Mouse (Mus musculus) layer of hippocampus, postnatal 10 days (tissue): ENCODE results near the gene Taf6. TPM values are rescaled to one million over a fixed set of nuclear protein-coding genes. Genes with fewer than 3 reads are reported as not detected.
"Not testable (repeated sequence)": the region's sequence is repeated elsewhere in the genome, so short reads cannot be mapped to it uniquely, and the experiment has no call there.

Experiments
- DNase-seq, 2 experiments: peaks; one replicate each; pipeline ENCODE4 v3.0.0; 2021; ENCODE audit warnings: low spot score in 2 of 2
- long read RNA-seq: library from polyadenylated mRNA; stranded (forward); transcript quantifications from one replicate; pipeline ENCODE4 v2.0.0, GENCODE M21; 2023
- total RNA-seq, 2 experiments: library from RNA; stranded (reverse); gene quantifications; 2 replicates each; pipeline ENCODE4 v1.2.3; 2021

Taf6 gene
- total RNA-seq: 10 to 100 TPM; 26.2 to 30.0 TPM
- long read RNA-seq, transcript Taf6-201 (15 exons, 2,304 nt): major isoform, 22 of 50 reads
- long read RNA-seq, transcript Taf6-208 (1 exons, 1,139 nt): minor isoform, 8 of 50 reads
- long read RNA-seq, partial matches to known transcripts: 6 of 50 reads
- long read RNA-seq, other reads (novel, unspliced or antisense): 14 of 50 reads

GRCm38 (mm10) chr5:138186950-138187638 is at the start of gene Taf6, which contains the start of gene Cnpy4:
Taf6 (minus strand) TSS chr5:138187451.
Cnpy4 (plus strand) TSS chr5:138187485.
- peak; percentile 76 to 82 for DNase-seq

GRCm38 (mm10) chr5:138234224-138234623 is 47.0 kb upstream of the Taf6 start:
- DNase-seq: no peak

GRCm38 (mm10) chr5:138233778-138234177 is 46.5 kb upstream of the Taf6 start:
- no peak for DNase-seq

DNA sequence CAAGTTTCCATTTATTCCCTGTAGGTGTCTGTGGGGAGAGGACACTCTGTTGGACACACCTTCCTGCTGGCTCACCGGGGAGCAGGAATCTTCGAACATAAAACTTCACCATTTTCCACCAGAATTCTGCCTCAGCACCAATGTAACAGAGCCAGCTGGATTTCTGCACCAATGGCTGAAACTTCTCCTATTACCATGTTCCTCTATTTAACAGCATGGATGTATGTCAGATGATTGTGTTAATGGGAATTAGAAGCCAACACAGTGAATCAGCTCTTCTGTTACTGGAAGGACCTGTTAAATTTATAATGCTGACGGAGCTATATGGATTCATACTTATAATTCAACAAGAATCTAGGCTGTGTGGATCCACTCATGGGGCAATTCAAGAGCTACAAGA is 42.3 kb upstream of the Taf6 start:
- DNase-seq: no peak

DNA sequence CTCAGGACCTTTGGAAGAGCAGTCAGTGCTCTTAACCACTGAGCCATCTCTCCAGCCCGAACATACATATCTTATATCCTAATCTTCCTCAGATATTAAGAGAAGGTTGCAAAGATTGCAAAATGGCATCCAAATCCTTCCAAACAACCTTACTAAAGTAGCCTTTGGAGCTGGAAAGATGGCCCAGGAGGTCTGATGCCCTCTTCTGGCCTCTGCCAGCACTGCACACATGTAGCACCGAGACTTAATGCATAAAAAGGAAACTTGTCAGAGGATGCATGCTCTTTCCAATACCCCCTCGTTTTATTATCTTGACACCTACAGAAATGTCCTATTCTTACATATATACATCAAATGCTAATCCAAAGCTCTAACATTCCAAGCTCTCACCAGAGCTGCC is 40.8 kb upstream of the Taf6 start:
- peak; percentile 26 to 35 for DNase-seq

GRCm38 (mm10) chr5:138227367-138227766 is 40.1 kb upstream of the Taf6 start:
- DNase-seq: no peak

DNA sequence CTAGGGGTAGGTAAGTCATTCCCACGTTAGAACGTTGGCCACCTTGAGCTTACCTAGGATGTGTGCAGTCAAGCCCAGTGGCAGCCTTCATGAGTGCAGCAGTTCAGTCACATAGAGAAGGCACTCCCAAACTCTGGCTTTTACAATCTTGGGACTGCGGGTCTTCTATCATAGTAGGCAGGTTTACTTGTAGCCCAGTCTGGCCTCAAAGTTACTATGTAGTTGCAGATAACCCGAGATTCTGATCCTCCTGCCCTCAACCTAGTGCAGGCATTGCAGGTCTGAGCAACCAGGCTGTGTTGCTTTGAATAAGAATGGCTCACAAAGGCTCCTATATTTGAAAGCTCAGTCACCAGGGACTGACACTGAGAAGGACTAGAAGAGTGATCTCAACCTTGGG is 39.2 kb upstream of the Taf6 start:
- no peak for DNase-seq

DNA sequence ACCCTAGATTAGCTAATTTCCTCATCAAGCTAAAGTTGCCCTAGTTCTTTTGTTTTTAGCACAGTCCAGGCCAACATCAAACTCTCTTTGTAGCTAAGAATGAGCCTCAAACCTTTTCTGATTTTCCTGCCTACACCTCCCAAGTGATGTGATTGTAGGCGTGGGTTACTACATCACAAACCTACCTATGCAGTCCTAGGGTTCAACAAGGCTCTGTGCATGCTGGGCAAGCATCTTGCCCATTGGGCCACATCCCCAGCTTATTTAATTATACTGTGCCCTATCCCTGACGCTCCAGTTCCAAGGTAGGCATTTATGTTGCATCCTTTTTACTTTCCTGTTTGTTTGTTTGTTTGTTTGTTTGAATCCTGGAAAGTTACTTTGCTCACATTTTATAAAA is 38.4 kb upstream of the Taf6 start, which contains the start of gene Nxpe5:
Gene Nxpe5 (plus strand): TSS at position 199 of the 400 bp plus-strand sequence.
- no peak for DNase-seq

GRCm38 (mm10) chr5:138223287-138223686 is 36.0 kb upstream of the Taf6 start:
- DNase-seq: no peak

DNA sequence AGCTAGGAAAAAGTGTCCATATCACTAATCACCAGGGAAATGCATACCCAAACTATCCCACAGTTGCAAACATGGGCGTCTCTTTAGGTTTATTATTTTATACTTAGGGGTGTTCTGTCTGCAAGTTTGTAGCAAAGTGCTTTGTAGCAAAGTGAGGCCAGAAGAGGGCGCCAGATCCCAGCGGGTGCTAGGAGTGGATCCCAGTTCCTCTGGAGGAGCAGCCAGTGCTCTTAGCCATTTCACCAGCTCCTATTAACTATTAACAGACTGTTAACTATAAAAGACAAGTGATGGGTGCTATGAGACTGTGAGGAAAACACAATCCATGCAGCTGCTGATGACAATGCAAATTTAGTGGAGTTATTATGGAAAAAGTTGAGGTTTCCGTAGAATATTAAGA is 34.9 kb upstream of the Taf6 start:
- peak; percentile 93 to 95 for DNase-seq

- DNase-seq: no peak
Measured at GRCm38 (mm10) chr5:138219864-138220263, 32.6 kb upstream of the Taf6 start.

GRCm38 (mm10) chr5:138216632-138217031 is 29.4 kb upstream of the Taf6 start:
- not testable (repeated sequence) for DNase-seq

DNA sequence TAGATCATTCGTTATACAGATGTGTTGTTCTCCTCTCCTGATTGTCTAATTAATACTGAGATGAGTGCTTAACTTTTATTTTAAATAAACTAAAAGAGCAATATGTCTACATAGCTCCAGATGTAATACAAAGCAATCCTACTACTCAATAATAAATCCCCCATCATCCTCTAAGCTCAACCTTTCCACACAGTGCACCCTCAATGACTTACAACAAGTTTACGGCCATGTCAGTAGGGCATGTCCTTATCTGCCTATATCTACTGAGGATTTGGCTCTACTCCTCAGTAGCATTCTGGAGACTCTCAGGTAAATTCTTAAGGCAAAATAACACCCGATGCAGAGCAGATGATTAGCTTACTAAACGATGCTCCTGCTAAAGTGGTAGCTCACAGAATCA is 20.6 kb upstream of the Taf6 start:
- DNase-seq: no peak

GRCm38 (mm10) chr5:138207253-138207652 is 20.0 kb upstream of the Taf6 start:
- DNase-seq: no peak

DNA sequence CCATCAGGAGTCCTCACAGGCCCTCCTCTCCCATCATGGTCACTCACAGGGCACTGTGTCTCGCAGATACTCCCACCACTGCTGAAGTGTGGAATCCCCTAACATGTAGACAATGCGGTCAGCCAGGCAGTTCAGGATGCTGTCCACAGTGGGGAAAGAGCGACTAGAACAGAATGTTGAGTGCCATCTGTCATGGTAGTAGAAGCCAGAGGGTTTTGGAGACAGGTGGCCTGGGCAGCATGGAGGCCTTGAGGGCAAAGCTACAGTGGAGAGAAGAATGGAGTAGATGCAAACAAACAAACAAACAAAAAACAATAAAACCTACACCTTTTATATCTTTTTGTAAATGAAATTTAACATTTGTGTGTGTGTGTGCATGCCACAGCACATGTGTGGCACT is 14.8 kb upstream of the Taf6 start:
- DNase-seq: no peak

- DNase-seq: no peak
Measured at GRCm38 (mm10) chr5:138199576-138199975, 12.3 kb upstream of the Taf6 start.

DNA sequence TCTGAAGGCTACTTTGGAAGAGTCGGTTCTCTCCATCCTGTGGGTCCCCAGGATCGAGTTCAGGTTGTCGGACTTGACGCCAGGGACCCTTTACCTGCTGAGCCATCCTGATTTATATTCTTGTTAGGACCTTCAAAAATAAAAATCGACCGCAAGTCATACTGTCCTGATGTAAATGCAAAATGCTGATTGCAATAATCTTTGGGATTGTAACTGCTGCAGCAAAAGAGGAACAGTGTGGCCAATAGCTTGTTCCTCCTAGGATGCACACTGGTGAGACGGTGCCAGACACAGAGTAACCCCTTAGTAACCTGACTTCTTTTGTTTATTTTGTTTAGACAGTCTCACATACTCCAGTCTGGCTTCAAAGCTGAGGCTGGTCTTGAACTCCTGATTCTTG is 8.2 kb upstream of the Taf6 start:
- DNase-seq: no peak

GRCm38 (mm10) chr5:138194755-138195345 is 7.6 kb upstream of the Taf6 start:
- peak; percentile 40 to 60 for DNase-seq

DNA sequence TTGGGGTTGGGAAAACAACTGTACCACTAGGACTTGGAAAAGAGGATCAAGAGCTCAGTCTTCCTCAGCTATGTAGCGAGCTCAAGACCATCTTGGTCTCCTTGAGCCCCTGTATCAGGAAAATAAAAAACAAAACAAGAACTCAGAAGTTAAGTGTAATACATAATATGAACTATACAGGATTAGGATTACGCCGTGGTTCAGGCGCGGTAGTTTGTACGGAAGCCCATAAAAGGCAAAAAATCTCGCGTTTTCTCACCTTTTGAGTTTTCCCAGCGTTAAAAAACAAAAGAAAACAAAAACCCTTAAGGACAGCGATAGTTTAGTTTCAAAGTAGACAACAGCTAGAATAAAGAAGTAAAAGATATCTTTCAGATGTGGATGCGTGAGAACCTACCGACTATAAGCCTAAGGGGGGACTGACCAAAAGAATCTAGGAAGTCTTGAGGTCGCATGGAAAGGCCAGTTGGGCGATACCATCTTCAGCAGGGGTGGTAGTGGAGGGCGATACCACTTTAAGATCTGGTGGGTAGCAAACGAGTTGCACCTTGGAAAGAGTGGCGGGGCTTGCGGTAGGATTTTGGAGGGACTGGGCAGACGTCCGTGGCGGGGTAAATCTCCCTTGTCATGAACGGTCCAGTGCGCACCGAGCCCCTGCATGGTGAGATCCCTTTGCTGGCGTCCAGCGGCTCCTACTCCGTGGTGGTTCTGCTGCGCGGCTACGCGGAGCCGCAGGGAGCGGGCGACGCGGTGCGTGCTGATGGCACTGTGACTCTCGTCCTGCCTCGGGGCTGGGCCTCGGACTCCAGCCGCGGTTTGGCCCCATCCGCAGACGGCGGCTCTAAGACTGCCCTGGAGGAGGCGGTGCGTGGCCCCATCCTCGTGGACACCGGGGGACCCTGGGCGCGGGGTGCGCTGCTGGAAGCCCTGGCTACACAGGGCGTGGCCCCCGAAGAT is 6.8 kb upstream of the Taf6 start, which contains the start of gene Mblac1:
Gene Mblac1 (plus strand): TSS at position 544 of the 957 bp plus-strand sequence.
- DNase-seq: peak; percentile 82 to 88

- DNase-seq: peak; percentile 58 to 70
Measured at GRCm38 (mm10) chr5:138187661-138188306, 533 bp upstream of the Taf6 start.

DNA sequence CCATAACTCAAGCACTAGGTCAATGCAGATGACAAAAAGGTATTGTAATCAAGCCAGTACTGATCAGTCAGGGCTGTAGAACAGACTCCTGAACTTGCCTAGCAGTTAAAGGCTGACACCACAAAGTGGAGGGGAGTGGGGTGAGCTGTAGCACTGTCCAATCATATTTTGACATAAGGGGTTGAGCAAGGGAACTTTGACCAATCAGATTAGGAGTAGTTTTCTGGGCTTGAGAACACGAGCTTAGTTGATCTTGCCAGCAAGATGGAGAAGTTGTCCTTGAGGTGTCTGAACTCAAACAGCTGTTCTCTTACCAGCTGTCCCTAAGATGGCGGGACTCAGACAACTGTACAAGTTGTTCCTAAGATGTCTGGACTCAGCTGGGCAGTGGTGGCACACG is 14.0 kb downstream of the Taf6 start:
- no peak for DNase-seq
